Mouse (Mus musculus) layer of hippocampus, adult 8-10 months (tissue): ENCODE measurements around the gene Dlg1. TPM values are rescaled to one million over a fixed set of nuclear protein-coding genes. Genes with fewer than 3 reads are reported as not detected.

Experiments used
- DNase-seq, 2 experiments: peaks; one replicate each; pipeline ENCODE4 v3.0.0; 2022; ENCODE audit warnings: low spot score in 2 of 2
- total RNA-seq, 4 experiments: library from RNA; stranded (reverse); gene quantifications; 2 replicates each; pipeline ENCODE4 v1.2.4; 2022

The Dlg1 gene
- total RNA-seq, 4 experiments from 2014 or later: 93.5 to 109 (median 101) TPM

- no peak for DNase-seq
Measured at GRCm38 (mm10) chr16:31905331-31905730, 242.1 kb downstream of the Dlg1 start.

GRCm38 (mm10) chr16:31905891-31906825, 242.9 kb downstream of the Dlg1 start:
- DNase-seq: no peak

GRCm38 (mm10) chr16:31906896-31907295, 243.7 kb downstream of the Dlg1 start:
- DNase-seq: no peak

- DNase-seq: no peak
Measured at GRCm38 (mm10) chr16:31908959-31909358, 245.7 kb downstream of the Dlg1 start.

- DNase-seq: no peak
Measured at GRCm38 (mm10) chr16:31910281-31910847, 247.1 kb downstream of the Dlg1 start.

GRCm38 (mm10) chr16:31917776-31918175, 254.5 kb downstream of the Dlg1 start:
- no peak for DNase-seq

- peak; percentile 80 to 92 for DNase-seq
Measured at GRCm38 (mm10) chr16:31918248-31918724, 255.0 kb downstream of the Dlg1 start.

- no peak for DNase-seq
Measured at GRCm38 (mm10) chr16:31924368-31924767, 261.1 kb downstream of the Dlg1 start.

Other genes starting within 250 kb of the Dlg1 start
- gene Bdh1, start 241.2 kb upstream of the Dlg1 start, total RNA-seq: 100 to 1,000 TPM in 2 of 4 experiments, 10 to 100 TPM in 2; 71.2 to 114 (median 102) TPM
- gene Meltf, start 215.4 kb downstream of the Dlg1 start, total RNA-seq: under 1 TPM in 3 of 4 experiments, not detected in 1; 0.24 to 0.61 (median 0.45) TPM